Mouse (Mus musculus): ENCODE results near the gene Rorc. TPM values are rescaled to one million over a fixed set of nuclear protein-coding genes. Genes with fewer than 3 reads are reported as not detected.

Rorc gene
- polyA plus RNA-seq, 1 experiment from 2014 or later, result 7.5 TPM

- ATAC-seq (replicated peaks; ENCODE audit: insufficient number of reproducible peaks, insufficient read depth, low FRiP score, low read depth), result peak; percentile 59
- peak overlapping the region; percentile 57 for H3K9ac ChIP-seq
- peaks cover 44% of the 10 kb centered on the region for H3K27me3 ChIP-seq
- H3K4me1 ChIP-seq (replicated peaks), result peaks cover 11% of the 10 kb centered on the region
- WGBS, result 5% methylated on average over 96 of the region's 97 CpGs
- H3K36me3 ChIP-seq, result no peaks in the 10 kb centered on the region
- no peaks in the 10 kb centered on the region for H3K9me3 ChIP-seq (replicated peaks)
- H3K4me2 ChIP-seq, result peak overlapping the region; percentile 97
- peak overlapping the region; percentile 58 for H3K4me3 ChIP-seq
- H3K27ac ChIP-seq, result no peak overlapping the region
These were observed 9.1 kb upstream of the Rorc start for GRCm38 (mm10) chr3:94363291-94364153.

GRCm38 (mm10) chr3:94364154-94364526, 8.5 kb upstream of the Rorc start:
- Histone ChIP-seq H3K36me3 (no peaks in the 10 kb centered on the region), H3K27me3 (peaks cover 44% of the 10 kb centered on the region), H3K4me3 (peak overlapping the region; percentile 58), H3K9ac (peak overlapping the region; percentile 57), H3K9me3 (replicated peaks) (no peaks in the 10 kb centered on the region), H3K27ac (no peak overlapping the region), H3K4me1 (replicated peaks) (peaks cover 11% of the 10 kb centered on the region), H3K4me2 (peak overlapping the region; percentile 97)
- 5% methylated on average over 23 of the region's 23 CpGs for WGBS
- 0 out of 2 replicates have a peak, but pooled peaks have one; percentile 4 for ATAC-seq (replicated peaks; ENCODE audit: insufficient number of reproducible peaks, insufficient read depth, low FRiP score, low read depth)

GRCm38 (mm10) chr3:94366761-94367160, 5.8 kb upstream of the Rorc start:
- Histone ChIP-seq H3K27me3 (peaks cover 42% of the 10 kb centered on the region), H3K4me2 (no peak overlapping the region), H3K36me3 (no peaks in the 10 kb centered on the region), H3K4me1 (replicated peaks) (peaks cover 16% of the 10 kb centered on the region), H3K27ac (no peak overlapping the region), H3K9ac (no peak overlapping the region), H3K4me3 (no peak overlapping the region), H3K9me3 (replicated peaks) (no peaks in the 10 kb centered on the region)
- no peak for ATAC-seq (replicated peaks; ENCODE audit: insufficient number of reproducible peaks, insufficient read depth, low FRiP score, low read depth)
- WGBS, result 22% methylated on average over 3 of the region's 3 CpGs

- H3K27me3 ChIP-seq, result peaks cover 37% of the 10 kb centered on the region
These were observed 5.1 kb upstream of the Rorc start for GRCm38 (mm10) chr3:94367511-94367910.

GRCm38 (mm10) chr3:94368631-94369030, 4.0 kb upstream of the Rorc start:
- H3K4me3 ChIP-seq, result no peak overlapping the region
- H3K4me1 ChIP-seq (replicated peaks), result peaks cover 29% of the 10 kb centered on the region
- ATAC-seq (replicated peaks; ENCODE audit: insufficient number of reproducible peaks, insufficient read depth, low FRiP score, low read depth), result no peak
- peaks cover 31% of the 10 kb centered on the region for H3K27me3 ChIP-seq
- H3K27ac ChIP-seq, result no peak overlapping the region
- H3K9me3 ChIP-seq (replicated peaks), result no peaks in the 10 kb centered on the region
- H3K9ac ChIP-seq, result no peak overlapping the region
- H3K4me2 ChIP-seq, result no peak overlapping the region
- H3K36me3 ChIP-seq, result no peaks in the 10 kb centered on the region
- WGBS, result 62% methylated on average over 6 of the region's 6 CpGs

More at GRCm38 (mm10) chr3:94367511-94367910, 5.1 kb upstream of the Rorc start:
- no peaks in the 10 kb centered on the region for H3K9me3 ChIP-seq (replicated peaks)
- no peak overlapping the region for H3K9ac ChIP-seq
- no peak overlapping the region for H3K27ac ChIP-seq
- peaks cover 23% of the 10 kb centered on the region for H3K4me1 ChIP-seq (replicated peaks)
- no peak overlapping the region for H3K4me3 ChIP-seq
- 76% methylated on average over 6 of the region's 6 CpGs for WGBS
- no peak for ATAC-seq (replicated peaks; ENCODE audit: insufficient number of reproducible peaks, insufficient read depth, low FRiP score, low read depth)
- no peak overlapping the region for H3K4me2 ChIP-seq
- H3K36me3 ChIP-seq, result no peaks in the 10 kb centered on the region

GRCm38 (mm10) chr3:94369709-94370108, 2.9 kb upstream of the Rorc start:
- Histone ChIP-seq H3K4me3 (no peak overlapping the region), H3K4me1 (replicated peaks) (peaks cover 31% of the 10 kb centered on the region), H3K36me3 (no peaks in the 10 kb centered on the region), H3K9ac (no peak overlapping the region), H3K27ac (no peak overlapping the region), H3K9me3 (replicated peaks) (no peaks in the 10 kb centered on the region), H3K27me3 (peaks cover 23% of the 10 kb centered on the region), H3K4me2 (no peak overlapping the region)
- WGBS, result 35% methylated on average over 2 of the region's 2 CpGs
- no peak for ATAC-seq (replicated peaks; ENCODE audit: insufficient number of reproducible peaks, insufficient read depth, low FRiP score, low read depth)

GRCm38 (mm10) chr3:94371637-94372036, 957 bp upstream of the Rorc start:
- Histone ChIP-seq H3K9ac (no peak overlapping the region), H3K9me3 (replicated peaks) (no peaks in the 10 kb centered on the region), H3K36me3 (no peaks in the 10 kb centered on the region), H3K4me3 (peak overlapping the region; percentile 29), H3K27ac (0 out of 2 replicates have a peak overlapping the region, but pooled peaks have one; percentile 31), H3K4me1 (replicated peaks) (peaks cover 31% of the 10 kb centered on the region), H3K27me3 (peaks cover 22% of the 10 kb centered on the region), H3K4me2 (peak overlapping the region; percentile 57)
- 6% methylated on average over 11 of the region's 11 CpGs for WGBS
- peak; percentile 56; the same call in 1 of the 2 replicates for ATAC-seq (replicated peaks; ENCODE audit: insufficient number of reproducible peaks, insufficient read depth, low FRiP score, low read depth)

- Histone ChIP-seq H3K9ac (no peak overlapping the region), H3K4me2 (peak overlapping the region; percentile 57), H3K27me3 (peaks cover 26% of the 10 kb centered on the region), H3K36me3 (no peaks in the 10 kb centered on the region), H3K27ac (0 out of 2 replicates have a peak overlapping the region, but pooled peaks have one; percentile 31), H3K9me3 (replicated peaks) (no peaks in the 10 kb centered on the region), H3K4me1 (replicated peaks) (peaks cover 31% of the 10 kb centered on the region), H3K4me3 (peak overlapping the region; percentile 29)
- no peak for ATAC-seq (replicated peaks; ENCODE audit: insufficient number of reproducible peaks, insufficient read depth, low FRiP score, low read depth)
- WGBS, result 0% methylated on average over 3 of the region's 3 CpGs
These were observed 556 bp upstream of the Rorc start for GRCm38 (mm10) chr3:94372038-94372437.

GRCm38 (mm10) chr3:94373090-94373489, 496 bp downstream of the Rorc start:
- Histone ChIP-seq H3K9me3 (replicated peaks) (no peaks in the 10 kb centered on the region), H3K4me3 (peak overlapping the region; percentile 48), H3K27me3 (peaks cover 32% of the 10 kb centered on the region), H3K27ac (peak overlapping the region; percentile 23; the same call in 1 of the 2 replicates), H3K36me3 (no peaks in the 10 kb centered on the region), H3K4me2 (peak overlapping the region; percentile 71), H3K4me1 (replicated peaks) (peaks cover 31% of the 10 kb centered on the region), H3K9ac (peak overlapping the region; percentile 52)
- ATAC-seq (replicated peaks; ENCODE audit: insufficient number of reproducible peaks, insufficient read depth, low FRiP score, low read depth), result peak; percentile 40; the same call in 1 of the 2 replicates
- WGBS, result 5% methylated on average over 9 of the region's 10 CpGs

GRCm38 (mm10) chr3:94373597-94374011, 1.0 kb downstream of the Rorc start:
- ATAC-seq (replicated peaks; ENCODE audit: insufficient number of reproducible peaks, insufficient read depth, low FRiP score, low read depth), result peak; percentile 58
- 3% methylated on average over 5 of the region's 5 CpGs for WGBS
- Histone ChIP-seq H3K27ac (no peak overlapping the region), H3K9me3 (replicated peaks) (no peaks in the 10 kb centered on the region), H3K36me3 (no peaks in the 10 kb centered on the region), H3K27me3 (peaks cover 37% of the 10 kb centered on the region), H3K4me1 (replicated peaks) (peaks cover 31% of the 10 kb centered on the region), H3K4me2 (peak overlapping the region; percentile 71), H3K4me3 (peak overlapping the region; percentile 48), H3K9ac (peak overlapping the region; percentile 52)

- Histone ChIP-seq H3K36me3 (no peaks in the 10 kb centered on the region), H3K4me1 (replicated peaks) (peaks cover 31% of the 10 kb centered on the region), H3K9me3 (replicated peaks) (no peaks in the 10 kb centered on the region), H3K4me2 (no peak overlapping the region), H3K27me3 (peaks cover 39% of the 10 kb centered on the region), H3K4me3 (no peak overlapping the region), H3K9ac (no peak overlapping the region), H3K27ac (no peak overlapping the region)
- ATAC-seq (replicated peaks; ENCODE audit: insufficient number of reproducible peaks, insufficient read depth, low FRiP score, low read depth), result no peak
These were observed 2.0 kb downstream of the Rorc start for GRCm38 (mm10) chr3:94374636-94375035.

Data from heart, embryonic 15.5 days (tissue).